Mouse (Mus musculus) regulatory T cell (primary cell): ENCODE results near the gene Nxph4.

ENCODE experiments used
- in situ Hi-C: fragments of 300-600 bp; cut with MboI, MseI; formaldehyde crosslinking; loops from one replicate; pipeline ENCODE4 v1.15.1; 2025; ENCODE audit warnings: high pct_unique_total_duplicates

The Nxph4 gene

GRCm38 (mm10) chr10:127534036-127534928 is at the start of gene Nxph4:
TSS of gene Nxph4 (minus strand) at chr10:127534559.
- in situ Hi-C loops = no loop called here

GRCm38 (mm10) chr10:127583649-127584048 is 49.3 kb upstream of the Nxph4 start:
- in situ Hi-C loops = no loop called here

- in situ Hi-C loops = no loop called here
Observed at GRCm38 (mm10) chr10:127581291-127581690, 46.9 kb upstream of the Nxph4 start.

GRCm38 (mm10) chr10:127577982-127578381 is 43.6 kb upstream of the Nxph4 start:
- in situ Hi-C loops = loop anchor here (10.0 kb wide), 1 partner anchor 57 kb away; no protein-coding TSS in a partner anchor

- in situ Hi-C loops = loop anchor here (10.0 kb wide), 1 partner anchor 58 kb away; no protein-coding TSS in a partner anchor
Observed at GRCm38 (mm10) chr10:127577156-127577555, 42.8 kb upstream of the Nxph4 start.

GRCm38 (mm10) chr10:127576381-127576961 is 42.1 kb upstream of the Nxph4 start:
- in situ Hi-C loops = loop anchor here (10.0 kb wide), 1 partner anchor 58 kb away; no protein-coding TSS in a partner anchor

GRCm38 (mm10) chr10:127575741-127576140 is 41.4 kb upstream of the Nxph4 start:
- in situ Hi-C loops = loop anchor here (10.0 kb wide), 1 partner anchor 59 kb away; no protein-coding TSS in a partner anchor

- in situ Hi-C loops = loop anchor here (10.0 kb wide), 1 partner anchor 63 kb away; no protein-coding TSS in a partner anchor
Observed at GRCm38 (mm10) chr10:127572281-127572680, 37.9 kb upstream of the Nxph4 start.

GRCm38 (mm10) chr10:127570937-127571641 is 36.7 kb upstream of the Nxph4 start:
- in situ Hi-C loops = loop anchor here (10.0 kb wide), 1 partner anchor 64 kb away; no protein-coding TSS in a partner anchor

- in situ Hi-C loops = loop anchor here (10.0 kb wide), 1 partner anchor 64 kb away; no protein-coding TSS in a partner anchor
Observed at GRCm38 (mm10) chr10:127570384-127570783, 36.0 kb upstream of the Nxph4 start.

GRCm38 (mm10) chr10:127569450-127569849 is 35.1 kb upstream of the Nxph4 start:
- in situ Hi-C loops = no loop called here

GRCm38 (mm10) chr10:127566553-127567326 is 32.4 kb upstream of the Nxph4 start:
- in situ Hi-C loops = no loop called here

GRCm38 (mm10) chr10:127564301-127564700 is 29.9 kb upstream of the Nxph4 start:
- in situ Hi-C loops = no loop called here

- in situ Hi-C loops = no loop called here
Observed at GRCm38 (mm10) chr10:127563840-127564239, 29.5 kb upstream of the Nxph4 start.

GRCm38 (mm10) chr10:127561145-127561544 is 26.8 kb upstream of the Nxph4 start:
- in situ Hi-C loops = no loop called here

- in situ Hi-C loops = no loop called here
Observed at GRCm38 (mm10) chr10:127557397-127557796, 23.0 kb upstream of the Nxph4 start.

GRCm38 (mm10) chr10:127555703-127556102 is 21.3 kb upstream of the Nxph4 start:
- in situ Hi-C loops = no loop called here

GRCm38 (mm10) chr10:127549892-127550291 is 15.5 kb upstream of the Nxph4 start:
- in situ Hi-C loops = no loop called here

GRCm38 (mm10) chr10:127548236-127548635 is 13.9 kb upstream of the Nxph4 start:
- in situ Hi-C loops = no loop called here

- in situ Hi-C loops = no loop called here
Observed at GRCm38 (mm10) chr10:127546505-127546904, 12.1 kb upstream of the Nxph4 start.

GRCm38 (mm10) chr10:127544375-127544774 is 10.0 kb upstream of the Nxph4 start:
- in situ Hi-C loops = loop anchor here (5.0 kb wide), 1 partner anchor 37 kb away; no protein-coding TSS in a partner anchor
